ENCODE assay signal across 27 mouse cellular contexts in genomic region chr10:26761103-26761502, GRCm38 (mm10). TPM values are rescaled to one million over a fixed set of nuclear protein-coding genes. Genes with fewer than 3 reads are reported as not detected.
DNase-seq lines count a peak whose midpoint lies in the region; ATAC-seq lines count a peak whose summit lies in the region.
"Had no signal": no experiment of that assay in that cellular context is flagged by ENCODE, and none has a peak within 500 bp of the region (broad histone marks: within the 10 kb centered on the region; RNA-seq: fewer than 3 reads in every experiment).

No protein-coding gene starts in this region.

- H3K27ac ChIP-seq in heart, embryonic 12.5 days (ENCODE audit: poor library complexity, severe bottlenecking) = no peak overlapping the region
- H3K27ac ChIP-seq: embryonic facial prominence, embryonic 13.5 days; embryonic facial prominence, embryonic 15.5 days; forebrain, embryonic 10.5 days; forebrain, embryonic 12.5 days had no signal

- H3K27me3 ChIP-seq in heart, embryonic 12.5 days (replicated peaks) = no peaks in the 10 kb centered on the region
- H3K27me3 ChIP-seq: CH12.LX; embryonic facial prominence, embryonic 13.5 days; embryonic facial prominence, embryonic 15.5 days; forebrain, embryonic 12.5 days; Patski had no signal

- no peak for ATAC-seq in heart, embryonic 12.5 days (ENCODE audit: insufficient number of reproducible peaks, low FRiP score)
- peak; percentile 43 for ATAC-seq in activated CD4-positive, CD25-positive, alpha-beta regulatory T cell, adult 4 months
- ATAC-seq in inflammation-experienced regulatory T-cells, adult 6 months = peak; percentile 52
- ATAC-seq: forebrain, embryonic 14.5 days; forebrain, embryonic 16.5 days; Patski had no signal

- no peak overlapping the region for H3K4me2 ChIP-seq in heart, embryonic 12.5 days
- H3K4me2 ChIP-seq: embryonic facial prominence, embryonic 13.5 days; embryonic facial prominence, embryonic 15.5 days; forebrain, embryonic 12.5 days had no signal

- H3K36me3 ChIP-seq in heart, embryonic 12.5 days = no peaks in the 10 kb centered on the region
- H3K36me3 ChIP-seq: embryonic facial prominence, embryonic 13.5 days; embryonic facial prominence, embryonic 15.5 days; forebrain, embryonic 10.5 days; forebrain, embryonic 12.5 days; G1E had no signal

- 71% methylated on average over 4 of the region's 4 CpGs for WGBS in heart, embryonic 12.5 days

- DNase-seq in heart, adult 11 months = peak; percentile 82
- DNase-seq in cerebellum, adult 8-10 months = no peak
- no peak for DNase-seq in thymus, postnatal 4 days
- no peak for DNase-seq in spleen, postnatal 4 days (ENCODE audit: low spot score in 2 of 2)
- DNase-seq: adrenal gland, adult 2 months; adrenal gland, postnatal 10 days; adrenal gland, postnatal 25 days; B cell, adult 2 months; cerebellum, adult 11-12 months; cerebellum, adult 2 months; cerebellum, adult 9-11 months; cerebellum, postnatal 14 days; cerebellum, postnatal 36 days; embryo, embryonic 11 days had no signal

- no peaks in the 10 kb centered on the region for H3K9me3 ChIP-seq in heart, embryonic 12.5 days (replicated peaks)
- H3K9me3 ChIP-seq: embryonic facial prominence, embryonic 13.5 days; embryonic facial prominence, embryonic 15.5 days; forebrain, embryonic 10.5 days; forebrain, embryonic 12.5 days had no signal

- H3K4me1 ChIP-seq in heart, embryonic 12.5 days (replicated peaks) = peaks cover 2% of the 10 kb centered on the region; the same call in 1 of the 2 replicates

- no peak overlapping the region for H3K4me3 ChIP-seq in heart, embryonic 12.5 days
- H3K4me3 ChIP-seq: embryonic facial prominence, embryonic 13.5 days; embryonic facial prominence, embryonic 15.5 days; erythroblast, embryonic 14.5 days; forebrain, embryonic 10.5 days; forebrain, embryonic 12.5 days had no signal

- H3K9ac ChIP-seq in heart, embryonic 12.5 days = no peak overlapping the region
- H3K9ac ChIP-seq: embryonic facial prominence, embryonic 13.5 days; embryonic facial prominence, embryonic 15.5 days; forebrain, embryonic 12.5 days had no signal

RNA-seq across cellular contexts. Expression of gene Arhgap18, which starts 7.9 kb away (rescaled TPM):
- polyA plus RNA-seq in heart, embryonic 12.5 days (2016; fragmentation: Nextera tagmentation; extraction: Ambion mirVana) = 33.4 and 39.6 TPM in 2 replicates
- 10 to 100 TPM; 34.7 to 37.5 TPM for polyA plus RNA-seq in activated CD4-positive, CD25-positive, alpha-beta regulatory T cell, adult 4 months (2017; shearing (Covaris generic))
- 10 to 100 TPM; 38.9 to 47.6 (median 41.2) TPM for polyA plus RNA-seq in inflammation-experienced regulatory T-cells, adult 6 months (2017; shearing (Covaris generic))
